Mouse (Mus musculus): ENCODE data around the gene Grik3.

GRCm38 (mm10) chr4:125539617-125540016 lies 49.1 kb downstream of the Grik3 start:
- TF ChIP-seq CHD2 (IDR thresholded peaks at IDR 0.05; ENCODE audit: low read length) (no peak), MAX (IDR thresholded peaks at IDR 0.05; ENCODE audit: low read length) (no peak), CTCF (conservative IDR thresholded peaks at IDR 0.05 in 1 of 2, IDR thresholded peaks at IDR 0.05 in 1 of 2; ENCODE audit: low read depth in 2 of 2, low read length in 2 of 2) (no peak), SMC3 (IDR thresholded peaks at IDR 0.05; ENCODE audit: low read depth, low read length) (no peak), EP300 (IDR thresholded peaks at IDR 0.05; ENCODE audit: low read length) (no peak), ETS1 (conservative IDR thresholded peaks at IDR 0.05; ENCODE audit: low read depth, low read length) (no peak), HCFC1 (IDR thresholded peaks at IDR 0.05; ENCODE audit: low read depth, low read length) (no peak), USF1 (IDR thresholded peaks at IDR 0.05; ENCODE audit: low read depth, low read length) (no peak), POLR2A (IDR thresholded peaks at IDR 0.05; ENCODE audit: low read depth, low read length) (no peak), GABPA (IDR thresholded peaks at IDR 0.05; ENCODE audit: insufficient replicate concordance, low read depth, low read length) (no peak)

Measured in CH12.LX (cell line).